Mouse (Mus musculus): ENCODE measurements around the gene Olfr657. TPM values are rescaled to one million over a fixed set of nuclear protein-coding genes. Genes with fewer than 3 reads are reported as not detected.

Gene Olfr657
- total RNA-seq (2012; rRNA removed) = not detected in 2 replicates

DNA sequence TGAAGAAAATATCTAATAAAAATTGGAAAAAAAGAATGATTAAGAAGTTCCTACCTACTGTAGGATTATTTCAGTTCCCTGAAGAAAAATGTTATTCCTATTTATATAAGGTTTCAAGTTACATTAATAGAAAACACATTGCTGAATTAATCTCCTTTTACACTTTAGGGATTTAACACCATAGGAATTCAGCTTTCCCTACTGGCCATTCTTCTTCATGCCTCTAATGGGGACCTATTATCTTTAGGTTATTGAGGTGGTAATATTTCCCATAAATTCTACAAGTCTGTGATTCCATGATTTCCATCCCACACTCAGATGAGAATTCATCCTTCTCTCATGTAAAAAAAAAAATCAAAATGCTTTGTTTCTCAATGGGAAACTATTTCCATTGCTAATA is at the start of gene Olfr657:
Gene Olfr657, plus strand, starts transcription at position 301 of the 400 bp plus-strand sequence.
- no peaks in the 10 kb centered on the region for H3K36me3 ChIP-seq (ENCODE audit: control insufficient read depth, insufficient read depth, low read length, poor library complexity, severe bottlenecking)
- H3K9me3 ChIP-seq (ENCODE audit: control insufficient read depth, insufficient read depth, low read depth, low read length) = no peaks in the 10 kb centered on the region
- H3K4me3 ChIP-seq (ENCODE audit: insufficient read depth in 1 of 2, low read depth in 1 of 2, low read length in 2 of 2, poor library complexity in 1 of 2, severe bottlenecking in 1 of 2) = no peak within 1 kb of the TSS
- DNase-seq (ENCODE audit: low read depth, low spot score) = no peak
- H3K27ac ChIP-seq (ENCODE audit: insufficient read depth, low read depth, low read length, poor library complexity, severe bottlenecking) = no peak within 1 kb of the TSS
- TF ChIP-seq HCFC1 (IDR thresholded peaks at IDR 0.05; ENCODE audit: borderline replicate concordance, insufficient read depth, low read length) = no peak
- TF ChIP-seq CHD2 (IDR thresholded peaks at IDR 0.05; ENCODE audit: low read depth, low read length) = no peak
- no peak for TF ChIP-seq ZNF384 (IDR thresholded peaks at IDR 0.05; ENCODE audit: low read depth, low read length)
- TF ChIP-seq ZC3H11A (IDR thresholded peaks at IDR 0.05; ENCODE audit: borderline replicate concordance, low read depth, low read length) = no peak
- no peak for TF ChIP-seq MAFK (IDR thresholded peaks at IDR 0.05; ENCODE audit: insufficient read depth, low read depth, low read length)
- in situ Hi-C loops (cut with MboI; ENCODE audit: low sequenced_read_pairs in 2 of 2, unreplicated experiment in 2 of 2) = loop anchor here in 1 of 2 experiments (25.0 kb wide), 1 partner anchor 437 kb away; the partner anchor contains the start of genes Olfr648 and Olfr649
- H3K4me1 ChIP-seq (ENCODE audit: control insufficient read depth in 2 of 2, insufficient read depth in 2 of 2, low read length in 2 of 2, poor library complexity in 1 of 2) = no peaks in the 10 kb centered on the region
- H3K9ac ChIP-seq (ENCODE audit: insufficient read depth, low read depth, low read length, poor library complexity, severe bottlenecking) = no peak within 1 kb of the TSS

- Histone ChIP-seq H3K9me3 (ENCODE audit: control insufficient read depth, insufficient read depth, low read depth, low read length) (no peaks in the 10 kb centered on the region), H3K9ac (ENCODE audit: insufficient read depth, low read depth, low read length, poor library complexity, severe bottlenecking) (no peak within 1 kb of the TSS), H3K36me3 (ENCODE audit: control insufficient read depth, insufficient read depth, low read length, poor library complexity, severe bottlenecking) (no peaks in the 10 kb centered on the region), H3K27ac (ENCODE audit: insufficient read depth, low read depth, low read length, poor library complexity, severe bottlenecking) (no peak within 1 kb of the TSS), H3K4me1 (ENCODE audit: control insufficient read depth in 2 of 2, insufficient read depth in 2 of 2, low read length in 2 of 2, poor library complexity in 1 of 2) (no peaks in the 10 kb centered on the region), H3K4me3 (ENCODE audit: insufficient read depth in 1 of 2, low read depth in 1 of 2, low read length in 2 of 2, poor library complexity in 1 of 2, severe bottlenecking in 1 of 2) (no peak within 1 kb of the TSS)
- TF ChIP-seq CHD2 (IDR thresholded peaks at IDR 0.05; ENCODE audit: low read depth, low read length) (no peak), ZNF384 (IDR thresholded peaks at IDR 0.05; ENCODE audit: low read depth, low read length) (no peak), HCFC1 (IDR thresholded peaks at IDR 0.05; ENCODE audit: borderline replicate concordance, insufficient read depth, low read length) (no peak), ZC3H11A (IDR thresholded peaks at IDR 0.05; ENCODE audit: borderline replicate concordance, low read depth, low read length) (no peak), MAFK (IDR thresholded peaks at IDR 0.05; ENCODE audit: insufficient read depth, low read depth, low read length) (no peak)
- no peak for DNase-seq (ENCODE audit: low read depth, low spot score)
- in situ Hi-C loops (cut with MboI; ENCODE audit: low sequenced_read_pairs in 2 of 2, unreplicated experiment in 2 of 2) = no loop called here
Observed at GRCm38 (mm10) chr7:104577014-104577413, 47.6 kb upstream of the Olfr657 start, which contains the start of gene Olfr653. TSS of gene Olfr653 (plus strand) at chr7:104577314.

GRCm38 (mm10) chr7:104580846-104581245 is 43.7 kb upstream of the Olfr657 start:
- DNase-seq (ENCODE audit: low read depth, low spot score) = no peak
- H3K4me1 ChIP-seq (ENCODE audit: control insufficient read depth in 2 of 2, insufficient read depth in 2 of 2, low read length in 2 of 2, poor library complexity in 1 of 2) = no peaks in the 10 kb centered on the region
- no peak overlapping the region for H3K9ac ChIP-seq (ENCODE audit: insufficient read depth, low read depth, low read length, poor library complexity, severe bottlenecking)
- H3K36me3 ChIP-seq (ENCODE audit: control insufficient read depth, insufficient read depth, low read length, poor library complexity, severe bottlenecking) = no peaks in the 10 kb centered on the region
- no peaks in the 10 kb centered on the region for H3K9me3 ChIP-seq (ENCODE audit: control insufficient read depth, insufficient read depth, low read depth, low read length)
- H3K4me3 ChIP-seq (ENCODE audit: insufficient read depth in 1 of 2, low read depth in 1 of 2, low read length in 2 of 2, poor library complexity in 1 of 2, severe bottlenecking in 1 of 2) = no peak overlapping the region
- H3K27ac ChIP-seq (ENCODE audit: insufficient read depth, low read depth, low read length, poor library complexity, severe bottlenecking) = no peak overlapping the region
- no peak for TF ChIP-seq ZNF384 (IDR thresholded peaks at IDR 0.05; ENCODE audit: low read depth, low read length)
- no peak for TF ChIP-seq ZC3H11A (IDR thresholded peaks at IDR 0.05; ENCODE audit: borderline replicate concordance, low read depth, low read length)
- no peak for TF ChIP-seq CHD2 (IDR thresholded peaks at IDR 0.05; ENCODE audit: low read depth, low read length)
- no peak for TF ChIP-seq MAFK (IDR thresholded peaks at IDR 0.05; ENCODE audit: insufficient read depth, low read depth, low read length)
- TF ChIP-seq HCFC1 (IDR thresholded peaks at IDR 0.05; ENCODE audit: borderline replicate concordance, insufficient read depth, low read length) = no peak
- in situ Hi-C loops (cut with MboI; ENCODE audit: low sequenced_read_pairs in 2 of 2, unreplicated experiment in 2 of 2) = no loop called here

DNA sequence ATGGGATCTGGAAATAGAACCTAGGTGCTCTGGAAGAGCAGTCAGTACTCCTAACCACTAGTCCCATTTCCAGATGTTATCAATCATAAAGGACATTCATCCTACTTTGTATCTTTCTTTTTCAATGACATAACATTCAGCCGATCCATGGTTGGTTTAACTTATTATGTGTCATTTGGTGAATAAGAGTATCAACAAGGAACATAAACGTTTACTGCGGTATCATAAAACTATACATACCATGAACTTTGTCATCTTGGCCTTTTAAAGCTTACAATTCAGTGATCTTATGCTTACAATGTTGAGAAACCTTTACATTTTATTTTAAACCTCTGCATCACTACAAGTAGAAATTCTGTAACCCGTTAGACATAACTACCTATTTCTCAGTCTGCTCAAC is 43.2 kb upstream of the Olfr657 start:
- Histone ChIP-seq H3K9me3 (ENCODE audit: control insufficient read depth, insufficient read depth, low read depth, low read length) (no peaks in the 10 kb centered on the region), H3K9ac (ENCODE audit: insufficient read depth, low read depth, low read length, poor library complexity, severe bottlenecking) (no peak overlapping the region), H3K4me1 (ENCODE audit: control insufficient read depth in 2 of 2, insufficient read depth in 2 of 2, low read length in 2 of 2, poor library complexity in 1 of 2) (no peaks in the 10 kb centered on the region), H3K4me3 (ENCODE audit: insufficient read depth in 1 of 2, low read depth in 1 of 2, low read length in 2 of 2, poor library complexity in 1 of 2, severe bottlenecking in 1 of 2) (no peak overlapping the region), H3K27ac (ENCODE audit: insufficient read depth, low read depth, low read length, poor library complexity, severe bottlenecking) (no peak overlapping the region), H3K36me3 (ENCODE audit: control insufficient read depth, insufficient read depth, low read length, poor library complexity, severe bottlenecking) (no peaks in the 10 kb centered on the region)
- DNase-seq (ENCODE audit: low read depth, low spot score) = no peak
- in situ Hi-C loops (cut with MboI; ENCODE audit: low sequenced_read_pairs in 2 of 2, unreplicated experiment in 2 of 2) = no loop called here
- TF ChIP-seq HCFC1 (IDR thresholded peaks at IDR 0.05; ENCODE audit: borderline replicate concordance, insufficient read depth, low read length) = no peak
- no peak for TF ChIP-seq ZC3H11A (IDR thresholded peaks at IDR 0.05; ENCODE audit: borderline replicate concordance, low read depth, low read length)
- TF ChIP-seq MAFK (IDR thresholded peaks at IDR 0.05; ENCODE audit: insufficient read depth, low read depth, low read length) = no peak
- TF ChIP-seq ZNF384 (IDR thresholded peaks at IDR 0.05; ENCODE audit: low read depth, low read length) = no peak
- TF ChIP-seq CHD2 (IDR thresholded peaks at IDR 0.05; ENCODE audit: low read depth, low read length) = no peak

DNA sequence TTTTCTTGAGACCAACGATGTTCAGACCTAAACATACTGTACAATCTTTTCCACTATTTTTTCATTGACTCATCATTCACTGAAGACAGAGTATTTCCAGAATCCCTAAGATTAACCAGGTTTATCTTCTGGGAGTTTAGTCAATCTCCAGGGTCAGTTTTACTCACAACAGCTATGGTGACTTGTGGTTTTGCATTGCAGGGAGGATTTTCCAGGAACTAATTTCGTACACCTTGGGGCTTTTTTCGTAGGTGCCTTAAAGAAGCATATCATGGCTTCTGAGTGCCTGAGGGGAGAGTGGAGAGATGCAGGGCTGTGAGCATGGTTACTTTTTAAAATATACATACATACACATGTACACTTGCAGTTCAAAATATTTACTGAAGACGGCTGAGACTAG is 37.9 kb upstream of the Olfr657 start, which contains the start of gene Olfr654:
Gene Olfr654, plus strand, starts transcription at position 301 of the 400 bp plus-strand sequence.
- Histone ChIP-seq H3K4me1 (ENCODE audit: control insufficient read depth in 2 of 2, insufficient read depth in 2 of 2, low read length in 2 of 2, poor library complexity in 1 of 2) (no peaks in the 10 kb centered on the region), H3K36me3 (ENCODE audit: control insufficient read depth, insufficient read depth, low read length, poor library complexity, severe bottlenecking) (no peaks in the 10 kb centered on the region), H3K27ac (ENCODE audit: insufficient read depth, low read depth, low read length, poor library complexity, severe bottlenecking) (no peak within 1 kb of the TSS), H3K9ac (ENCODE audit: insufficient read depth, low read depth, low read length, poor library complexity, severe bottlenecking) (no peak within 1 kb of the TSS), H3K4me3 (ENCODE audit: insufficient read depth in 1 of 2, low read depth in 1 of 2, low read length in 2 of 2, poor library complexity in 1 of 2, severe bottlenecking in 1 of 2) (no peak within 1 kb of the TSS), H3K9me3 (ENCODE audit: control insufficient read depth, insufficient read depth, low read depth, low read length) (no peaks in the 10 kb centered on the region)
- DNase-seq (ENCODE audit: low read depth, low spot score) = no peak
- in situ Hi-C loops (cut with MboI; ENCODE audit: low sequenced_read_pairs in 2 of 2, unreplicated experiment in 2 of 2) = no loop called here
- TF ChIP-seq CHD2 (IDR thresholded peaks at IDR 0.05; ENCODE audit: low read depth, low read length) (no peak), HCFC1 (IDR thresholded peaks at IDR 0.05; ENCODE audit: borderline replicate concordance, insufficient read depth, low read length) (no peak), ZC3H11A (IDR thresholded peaks at IDR 0.05; ENCODE audit: borderline replicate concordance, low read depth, low read length) (no peak), ZNF384 (IDR thresholded peaks at IDR 0.05; ENCODE audit: low read depth, low read length) (no peak), MAFK (IDR thresholded peaks at IDR 0.05; ENCODE audit: insufficient read depth, low read depth, low read length) (no peak)
